Mouse (Mus musculus) liver, adult (tissue): ENCODE data around the gene Lin54.
A peak's percentile ranks its signal among the peaks of the same experiment; 100 is the strongest.

ENCODE experiments used
- GATA4 ChIP-seq: IDR thresholded peaks from 2 replicates; pipeline ENCODE4 v1.6.1; 2014; ENCODE audit warnings: mild to moderate bottlenecking, low read length; ENCODE audit not compliant: insufficient replicate concordance

The Lin54 gene

DNA sequence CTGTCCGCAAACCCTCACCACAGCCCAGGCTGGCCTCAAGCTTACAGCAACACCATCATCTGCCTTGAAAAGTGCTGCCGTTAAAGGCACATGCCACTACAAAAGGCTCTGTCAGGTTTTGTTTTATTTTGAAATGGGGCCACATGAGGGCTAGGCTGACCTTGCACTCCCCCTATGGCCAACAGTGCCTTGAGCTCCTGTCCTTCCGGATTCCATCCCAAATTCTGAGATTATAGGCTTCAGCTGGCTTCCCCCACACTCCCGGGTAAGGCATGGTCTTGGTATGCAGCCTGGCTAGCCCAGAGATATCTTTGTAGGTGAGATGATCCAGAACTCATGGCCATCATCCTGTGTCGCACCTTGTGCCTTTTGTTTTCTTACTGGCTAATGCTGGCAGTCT, 62.5 kb downstream of the Lin54 start:
- TF ChIP-seq GATA4: no peak

DNA sequence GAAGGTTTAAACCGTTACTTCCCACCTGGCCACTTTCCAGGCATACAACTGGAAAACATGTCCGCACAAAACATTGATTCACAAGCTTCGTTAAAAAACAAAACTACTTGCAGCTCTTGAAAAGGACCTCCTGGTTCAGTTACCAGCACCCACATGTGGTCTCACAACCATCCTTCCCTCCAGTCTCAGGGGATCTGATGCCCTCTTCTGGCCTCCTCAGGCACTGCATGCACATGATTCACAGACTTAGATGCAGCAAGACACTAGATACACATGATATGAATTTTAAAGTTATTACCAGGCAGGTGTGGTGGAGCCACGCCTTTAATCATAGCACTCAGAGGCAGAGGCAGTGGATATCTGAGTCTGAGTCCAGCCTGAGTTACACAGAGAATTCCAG, 63.4 kb downstream of the Lin54 start:
- TF ChIP-seq GATA4: no peak

DNA sequence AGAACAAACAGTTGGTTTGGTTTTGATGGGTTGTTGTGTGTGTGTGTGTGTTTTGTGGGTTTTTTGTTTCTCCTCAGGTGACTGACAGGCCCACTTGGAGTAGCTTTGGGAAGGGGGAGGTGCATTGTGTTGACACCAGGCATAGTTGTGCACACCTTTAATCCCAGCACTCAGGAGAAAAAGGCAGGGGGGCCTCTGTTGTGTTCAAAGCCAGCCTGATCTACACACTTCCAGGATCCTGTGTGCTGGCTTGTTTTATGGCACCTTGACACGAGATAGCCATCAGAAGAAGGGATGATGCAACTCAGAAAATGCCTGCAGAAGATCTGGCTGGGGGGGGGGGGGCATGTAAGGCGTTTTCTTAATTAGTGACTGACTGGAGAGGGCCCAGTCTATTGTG, 69.5 kb downstream of the Lin54 start:
- TF ChIP-seq GATA4: no peak

DNA sequence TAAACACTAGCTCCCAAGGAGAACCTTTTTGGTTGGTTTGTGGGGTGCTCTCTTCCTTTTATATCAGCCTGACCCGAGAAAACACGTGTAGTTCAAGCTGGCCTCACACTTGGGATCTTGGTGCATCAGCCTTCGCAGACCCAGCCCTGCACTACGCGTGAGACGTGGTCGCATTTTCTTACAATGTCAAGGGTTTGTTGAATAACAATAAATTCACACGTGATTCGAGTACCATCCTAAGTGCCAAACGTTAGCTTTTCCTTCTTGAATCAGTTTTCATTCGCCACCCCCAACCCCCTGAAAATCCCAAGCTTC, 70.4 kb downstream of the Lin54 start:
- TF ChIP-seq GATA4: no peak

DNA sequence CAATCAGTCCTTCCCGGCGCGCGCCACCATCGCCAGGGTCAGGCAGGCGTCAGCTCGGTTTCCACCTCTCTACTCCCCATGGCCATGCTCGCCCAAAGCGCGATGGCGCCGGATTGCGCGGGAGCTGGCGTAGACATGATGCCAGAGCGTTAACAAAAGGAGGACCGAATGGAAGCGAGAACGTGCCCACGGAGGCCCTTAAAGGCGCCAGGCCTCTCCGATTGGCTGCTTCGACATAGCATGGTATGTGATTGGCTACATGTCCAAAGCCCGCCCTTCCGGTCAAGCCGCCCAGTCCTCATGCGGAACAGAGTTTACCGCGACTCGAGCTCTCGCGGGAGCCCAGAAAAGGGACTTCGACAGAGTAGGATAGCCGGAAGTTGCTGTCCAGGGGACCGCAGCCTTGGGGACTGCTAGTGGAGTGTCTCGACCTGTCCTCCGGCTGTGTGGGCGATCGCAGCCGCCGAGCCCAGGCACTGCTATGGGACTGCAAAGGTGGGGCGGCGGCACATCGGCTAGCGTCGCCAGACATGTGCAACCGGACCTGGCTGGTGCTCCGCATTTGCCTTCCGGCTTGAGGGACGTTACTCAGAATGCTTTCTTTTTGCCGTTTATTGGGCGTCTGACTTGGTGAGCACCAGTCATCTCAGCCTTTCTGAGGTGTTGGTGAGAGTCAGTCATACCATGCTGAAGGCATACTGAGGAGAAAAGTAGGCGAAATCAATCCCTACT, 70.9 kb downstream of the Lin54 start:
- TF ChIP-seq GATA4: peak; percentile 27; the same call in 1 of the 2 replicates

DNA sequence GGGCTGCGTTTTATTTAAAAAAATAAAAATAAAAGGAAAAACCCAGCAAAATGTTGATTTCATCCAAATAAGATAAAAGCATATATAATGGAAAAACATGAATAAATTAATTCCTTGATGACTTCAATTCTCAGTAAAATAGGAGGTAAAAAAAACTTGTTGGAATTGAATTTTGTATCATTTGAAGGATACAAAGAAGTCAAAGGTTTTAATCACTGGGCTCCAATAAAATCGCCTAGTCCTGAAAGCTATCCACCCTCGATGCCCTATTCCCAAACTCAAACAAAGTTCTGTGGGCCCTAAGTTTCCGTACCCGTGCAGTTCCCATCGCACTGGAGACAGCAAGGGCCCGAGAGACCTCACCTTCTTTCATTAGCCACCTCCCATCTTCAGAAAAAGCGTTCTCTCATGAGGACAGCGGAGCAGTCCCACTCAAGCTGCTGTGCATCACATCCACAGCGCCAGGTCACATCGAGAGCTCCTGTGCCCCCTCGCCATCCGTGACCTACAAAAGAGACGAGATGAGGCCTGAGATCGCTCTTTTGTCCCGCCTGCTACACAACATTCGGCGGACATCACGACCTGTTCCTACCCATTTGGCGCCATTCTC, 71.6 kb downstream of the Lin54 start:
- TF ChIP-seq GATA4: no peak

DNA sequence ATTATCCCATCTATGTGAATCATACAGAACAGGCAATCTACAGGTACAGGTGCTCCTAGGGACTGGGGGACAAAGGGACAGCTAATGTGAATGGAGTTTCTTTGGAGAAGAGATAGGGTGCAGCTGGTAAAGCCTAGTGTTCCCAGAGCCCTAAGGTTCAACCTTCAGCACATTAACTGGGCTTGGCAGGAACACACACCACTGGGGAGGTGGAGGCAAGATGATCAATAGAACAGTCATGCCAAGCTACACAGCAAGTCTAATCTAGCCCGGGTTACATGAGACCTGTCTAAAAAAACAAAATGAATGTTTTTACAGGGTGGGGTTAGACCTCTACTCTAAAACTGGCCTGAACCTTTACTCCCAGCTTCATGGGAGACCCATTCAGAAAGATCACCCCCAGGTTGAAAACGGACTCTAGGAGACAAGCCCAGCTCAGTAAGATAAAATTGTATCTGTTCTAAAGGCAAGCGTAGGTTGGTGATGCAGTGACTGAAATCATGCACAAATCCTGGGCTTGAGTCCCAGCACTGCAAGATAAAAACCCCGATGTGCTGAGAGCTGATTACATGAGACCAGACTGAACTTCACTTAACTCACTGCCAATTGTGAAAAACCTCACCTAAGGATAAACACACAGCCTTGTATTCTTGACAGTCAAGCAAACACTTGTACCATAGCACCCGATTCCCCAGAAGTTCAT, 72.3 kb downstream of the Lin54 start:
- TF ChIP-seq GATA4: no peak

DNA sequence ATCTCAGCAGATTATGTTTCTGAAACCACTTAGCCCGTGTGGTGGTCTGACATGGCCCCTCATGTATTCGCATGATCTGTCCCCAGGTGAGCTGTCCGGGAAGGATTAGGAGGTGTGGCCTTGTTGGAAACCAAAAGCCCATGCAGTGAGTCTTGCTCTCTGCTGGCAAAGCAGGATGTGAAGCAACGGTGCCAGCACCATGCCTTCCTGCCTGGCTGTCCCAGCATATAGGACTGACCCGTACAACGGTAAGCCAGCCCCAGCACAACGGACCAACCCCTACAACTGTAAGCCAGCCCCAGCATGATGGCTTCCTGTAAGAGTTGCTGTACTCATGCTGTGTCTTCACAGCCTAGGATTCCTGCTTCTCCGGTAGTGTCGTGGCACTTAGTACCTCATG, 73.2 kb downstream of the Lin54 start:
- TF ChIP-seq GATA4: no peak

DNA sequence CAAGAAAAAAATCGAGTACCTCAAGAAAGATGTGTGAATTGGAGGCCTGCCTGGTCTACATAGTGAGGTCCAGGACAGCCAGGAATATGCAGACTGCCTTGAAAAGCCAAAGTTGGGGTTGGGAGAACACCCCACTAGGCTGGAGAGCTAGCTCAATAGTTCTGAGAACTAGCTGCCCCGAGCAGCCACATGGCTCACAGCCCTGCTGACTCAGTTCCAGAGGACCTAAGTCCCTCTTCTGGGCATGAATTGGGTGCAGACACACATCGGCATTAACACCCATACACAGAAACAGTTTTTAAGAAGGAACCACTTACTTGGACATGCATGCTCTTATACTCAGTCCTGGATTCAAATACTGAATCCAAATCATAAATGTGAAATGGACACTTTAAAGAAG, 76.2 kb downstream of the Lin54 start:
- no peak for TF ChIP-seq GATA4

DNA sequence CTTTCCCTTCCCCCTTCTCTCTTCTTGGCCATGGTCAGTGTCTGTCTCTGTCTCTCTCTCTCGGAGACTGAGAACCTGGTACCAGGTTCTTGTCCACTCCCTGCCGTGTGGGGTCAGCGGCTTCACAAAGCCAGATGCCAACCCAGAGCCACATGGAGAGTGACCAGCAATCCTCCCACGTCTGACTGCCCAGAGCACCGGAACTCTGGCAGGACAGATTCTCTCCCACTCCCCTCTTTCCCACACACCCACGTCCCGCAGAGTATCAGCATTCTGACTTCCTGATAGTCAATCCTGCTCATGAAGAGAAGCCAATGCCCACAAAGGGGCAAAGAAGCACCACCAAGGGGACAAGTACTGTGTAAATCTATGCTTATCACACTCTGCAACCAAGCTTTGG, 76.8 kb downstream of the Lin54 start:
- no peak for TF ChIP-seq GATA4

DNA sequence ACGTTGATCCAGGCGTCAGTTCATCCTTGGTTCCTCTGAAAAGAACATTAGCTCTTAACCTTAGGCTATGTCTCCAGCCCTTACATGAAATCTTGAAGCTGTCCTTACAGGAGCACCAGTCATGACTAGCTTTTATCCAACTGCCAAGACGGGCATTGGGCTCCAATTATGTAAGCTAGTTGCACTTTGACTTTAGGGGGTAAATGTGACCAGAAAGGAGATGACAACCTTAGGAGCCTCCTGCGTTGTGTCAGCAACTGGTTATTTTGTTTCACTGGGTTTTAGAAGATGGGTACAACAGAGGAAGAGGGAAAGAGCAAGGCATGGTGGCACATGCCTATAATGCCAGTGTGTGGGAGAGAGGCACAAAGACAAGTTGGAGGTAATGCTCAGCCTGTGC, 81.6 kb downstream of the Lin54 start:
- TF ChIP-seq GATA4: no peak

DNA sequence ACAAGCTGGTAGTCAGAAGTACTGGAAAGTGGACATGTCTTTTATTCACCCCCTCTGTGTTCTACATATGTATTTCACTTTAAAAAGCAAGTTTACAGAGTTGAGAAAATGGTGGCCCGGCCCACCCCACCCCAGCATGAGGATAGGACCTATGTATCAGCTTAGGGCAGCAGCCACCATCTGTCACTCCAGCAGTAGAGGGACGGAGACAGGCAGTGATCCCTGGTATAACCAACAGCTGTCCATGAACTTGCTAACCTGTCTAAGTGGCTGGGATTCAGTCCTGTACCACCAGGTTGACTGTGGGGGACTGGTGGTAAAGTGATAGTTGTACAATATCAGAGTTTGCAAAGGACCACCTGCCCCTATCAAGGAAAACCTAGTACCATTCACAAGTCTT, 82.4 kb downstream of the Lin54 start:
- no peak for TF ChIP-seq GATA4

DNA sequence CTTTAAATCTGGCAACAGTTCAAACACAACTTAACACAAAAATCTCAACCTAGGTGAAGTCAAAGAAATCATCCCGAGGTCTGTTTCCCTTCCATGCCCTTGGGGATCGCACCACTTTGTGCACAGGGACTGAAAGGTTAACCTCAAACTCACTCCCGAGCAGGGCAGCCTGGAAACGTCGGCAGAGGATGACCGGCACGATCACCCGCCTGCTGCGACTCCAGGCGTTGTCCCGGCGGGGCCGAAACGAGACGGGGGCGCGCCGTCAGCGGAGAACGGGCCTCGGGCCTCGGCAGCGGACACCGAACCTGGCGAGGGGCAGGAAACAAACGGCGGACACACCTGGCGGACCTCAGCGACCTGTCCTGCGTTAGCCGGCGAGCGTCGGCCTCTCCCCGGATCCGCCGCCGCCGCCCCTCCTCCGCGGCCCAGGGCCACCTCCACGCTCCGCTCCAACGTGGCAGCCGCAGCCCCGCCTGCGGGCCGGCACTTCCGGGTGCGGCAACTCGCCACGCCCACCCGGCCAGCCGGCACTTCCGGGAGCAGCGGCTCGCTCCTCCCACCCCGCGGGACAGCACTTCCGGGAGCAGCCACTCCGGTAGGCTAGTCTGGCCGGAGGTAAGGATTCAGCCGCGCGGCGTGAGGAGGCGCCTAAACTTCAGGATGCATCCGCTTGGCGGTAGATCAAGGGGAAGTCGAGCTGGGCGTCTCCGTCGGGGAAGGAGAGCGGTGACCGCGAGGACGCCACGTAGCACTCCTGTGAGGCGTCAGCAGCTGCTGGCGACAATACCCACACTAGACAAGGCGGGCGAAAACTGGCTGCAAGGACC, 84.5 kb downstream of the Lin54 start, which contains the start of gene Sec31a:
TSS of gene Sec31a (minus strand) at position 474 of the 830 bp plus-strand sequence.
- peak; percentile 30; the same call in 1 of the 2 replicates for TF ChIP-seq GATA4

DNA sequence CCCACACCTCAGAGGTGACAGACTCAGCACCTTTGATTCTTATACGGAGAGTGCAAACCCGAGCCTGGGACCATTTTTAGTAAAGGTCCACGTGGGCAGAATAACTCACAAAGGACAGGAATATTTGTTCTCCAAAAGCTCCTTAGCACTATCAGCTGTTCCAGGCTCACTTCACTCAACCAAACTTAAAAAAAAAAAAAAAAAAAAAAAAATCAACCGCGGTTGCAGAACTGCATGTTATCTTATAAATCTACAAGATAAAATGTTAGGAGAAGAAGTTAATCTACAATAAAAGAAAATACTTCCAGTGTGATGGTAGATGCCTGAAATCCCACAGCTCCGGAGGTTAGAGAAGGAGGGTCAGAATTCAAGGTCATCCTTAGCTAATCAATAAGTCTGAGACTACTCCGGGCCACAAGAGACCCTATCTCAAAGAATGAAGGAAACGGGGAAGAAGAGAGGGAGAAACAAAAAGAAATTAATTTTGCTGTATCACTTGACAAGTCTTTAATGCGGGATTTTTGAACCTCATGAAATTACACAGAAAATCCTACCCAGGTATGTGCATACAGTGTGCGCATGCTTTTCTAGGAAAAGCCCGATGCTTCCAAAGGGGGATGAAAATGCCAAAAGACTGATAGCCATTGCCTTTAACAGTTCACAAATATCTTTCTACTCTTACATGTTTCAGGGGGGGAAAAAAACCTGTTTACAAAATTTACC, 85.8 kb downstream of the Lin54 start:
- TF ChIP-seq GATA4: no peak

DNA sequence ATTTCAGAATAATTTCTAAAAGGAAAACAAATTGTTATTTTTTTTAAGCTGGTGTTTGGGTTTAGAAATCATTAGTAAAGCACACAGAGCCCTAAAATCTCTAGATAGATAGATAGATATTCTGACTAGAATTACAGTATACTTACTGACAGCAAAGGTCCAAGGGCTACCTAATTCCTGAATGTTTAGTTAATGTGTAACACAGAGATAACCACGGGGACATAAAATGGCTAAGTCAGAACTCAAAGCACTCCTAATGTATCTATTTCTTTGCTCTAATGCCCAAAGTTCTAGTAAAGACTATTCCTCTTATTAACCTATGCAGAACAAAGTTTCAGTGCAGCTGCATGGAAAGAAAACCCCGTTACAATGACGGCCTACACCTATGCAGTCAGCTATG, 87.6 kb downstream of the Lin54 start:
- peak; percentile 11; the same call in 1 of the 2 replicates for TF ChIP-seq GATA4
